In the genomic region with DNA sequence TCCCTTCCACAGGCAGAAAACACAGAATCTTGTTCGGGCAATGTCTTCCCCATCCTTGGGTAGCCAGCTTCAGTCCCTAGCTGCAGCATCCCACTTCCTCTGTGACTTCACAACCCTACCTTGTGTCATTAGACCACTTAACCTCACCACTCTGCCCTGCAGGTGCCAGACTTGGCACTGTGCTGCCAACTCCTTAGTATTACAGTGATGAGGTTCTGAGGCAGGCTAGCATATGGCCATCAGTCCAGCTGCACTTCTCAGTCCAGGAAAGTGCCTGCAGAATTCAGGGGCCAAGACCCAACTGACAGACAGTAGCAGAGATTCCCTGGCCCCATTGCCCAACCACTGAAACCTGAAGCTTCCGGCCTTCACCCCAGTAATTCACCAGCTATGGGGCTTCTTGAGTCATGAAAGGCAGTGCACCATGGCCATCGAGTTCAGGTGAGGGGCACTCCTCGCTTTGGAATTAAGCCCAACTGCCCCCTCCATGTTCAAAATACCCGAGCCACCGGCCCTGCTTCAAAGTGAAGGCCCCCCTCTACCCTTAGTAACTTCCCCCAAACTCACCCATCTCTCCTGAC, we compare ENCODE assay signal across 7 mouse cellular contexts. TPM values are rescaled to one million over a fixed set of nuclear protein-coding genes. Genes with fewer than 3 reads are reported as not detected.
DNase-seq lines count a peak whose midpoint lies in the region; ATAC-seq and TF ChIP-seq lines count a peak whose summit lies in the region.

No protein-coding gene starts in this region.

- 0 out of 2 replicates have a peak, but pooled peaks cover 5% of the 10 kb centered on the region for H3K36me3 ChIP-seq in kidney, postnatal 0 days (ENCODE audit: insufficient read depth, low read length)
- no peaks in the 10 kb centered on the region for H3K36me3 ChIP-seq in neural tube, embryonic 14.5 days (ENCODE audit: control insufficient read depth, insufficient read depth, low read length)

- no peaks in the 10 kb centered on the region for H3K27me3 ChIP-seq in kidney, postnatal 0 days (ENCODE audit: insufficient read depth, low read length)
- H3K27me3 ChIP-seq in neural tube, embryonic 14.5 days (ENCODE audit: control insufficient read depth, insufficient read depth, low read length): no peaks in the 10 kb centered on the region

- 14% methylated on average over 6 of the region's 6 CpGs for WGBS in kidney, postnatal 0 days
- 17% methylated on average over 6 of the region's 6 CpGs for WGBS in neural tube, embryonic 14.5 days

- H3K4me3 ChIP-seq in kidney, postnatal 0 days (replicated peaks; ENCODE audit: low read depth, low read length): peak overlapping the region; percentile 54
- H3K4me3 ChIP-seq in neural tube, embryonic 14.5 days (ENCODE audit: low read depth, low read length): peak overlapping the region; percentile 57

- TF ChIP-seq CTCF in kidney, postnatal 0 days (IDR thresholded peaks at IDR 0.05; ENCODE audit: low read depth): no peak

- H3K9me3 ChIP-seq in kidney, postnatal 0 days (replicated peaks; ENCODE audit: low read length): no peaks in the 10 kb centered on the region
- H3K9me3 ChIP-seq in neural tube, embryonic 14.5 days (ENCODE audit: control insufficient read depth, low read length): no peaks in the 10 kb centered on the region

- H3K9ac ChIP-seq in kidney, postnatal 0 days (ENCODE audit: low read depth, low read length): peak overlapping the region; percentile 63
- H3K9ac ChIP-seq in neural tube, embryonic 14.5 days (replicated peaks; ENCODE audit: low read depth, low read length): peak overlapping the region; percentile 57

- peaks cover 9% of the 10 kb centered on the region; the same call in 1 of the 2 replicates for H3K4me1 ChIP-seq in kidney, postnatal 0 days (replicated peaks; ENCODE audit: insufficient read depth, low read length)
- H3K4me1 ChIP-seq in neural tube, embryonic 14.5 days (ENCODE audit: control insufficient read depth, insufficient read depth, low read length): no peaks in the 10 kb centered on the region

- H3K4me2 ChIP-seq in kidney, postnatal 0 days (ENCODE audit: low read length): peak overlapping the region; percentile 79
- H3K4me2 ChIP-seq in neural tube, embryonic 14.5 days (ENCODE audit: low read depth, low read length): peak overlapping the region; percentile 94

- DNase-seq in thymus, postnatal 0 days (ENCODE audit: low spot score): peak; percentile 12
- no peak for DNase-seq in thymus, postnatal 10 days (ENCODE audit: low spot score in 2 of 2)
- DNase-seq in kidney, postnatal 0 days (ENCODE audit: low spot score): no peak
- DNase-seq in B cell, adult 2 months: no peak
- no peak for DNase-seq in lung, postnatal 10 days

- H3K27ac ChIP-seq in kidney, postnatal 0 days: no peak overlapping the region
- no peak overlapping the region for H3K27ac ChIP-seq in neural tube, embryonic 14.5 days (ENCODE audit: low read depth, low read length)

- 0 out of 2 replicates have a peak, but pooled peaks have one; percentile 5 for ATAC-seq in erythroid progenitor cell, adult 5-6 weeks (replicated peaks; ENCODE audit: low FRiP score, poor library complexity, severe bottlenecking)
- ATAC-seq in kidney, postnatal 0 days (replicated peaks; ENCODE audit: low FRiP score, low read depth): peak; percentile 14; the same call in 1 of the 2 replicates
- peak; percentile 44; the same call in 1 of the 2 replicates for ATAC-seq in neural tube, embryonic 14.5 days (ENCODE audit: low read depth)

RNA-seq across cellular contexts. Expression of a gene that starts 0.6 kb away (rescaled TPM):
- 31.0 and 35.6 TPM in 2 replicates for polyA plus RNA-seq in thymus, postnatal 0 days (2015; fragmentation: Nextera tagmentation; extraction: Ambion mirVana)
- total RNA-seq in erythroid progenitor cell, adult 5-6 weeks (2015; ENCODE audit: low replicate concordance): 8.0 and 10.8 TPM in 2 replicates
- total RNA-seq in erythroid progenitor cell, adult 5-6 weeks (2017; ENCODE audit: low replicate concordance): 2.2 and 2.4 TPM in 2 replicates
- polyA plus RNA-seq in kidney, postnatal 0 days (2015; fragmentation: Nextera tagmentation; extraction: Ambion mirVana): 26.3 and 29.0 TPM in 2 replicates
- 9.0 and 12.1 TPM in 2 replicates for polyA plus RNA-seq in neural tube, embryonic 14.5 days (2014; fragmentation: Nextera tagmentation; extraction: Ambion mirVana)

RNA-seq across cellular contexts. Expression of a gene that starts 8.9 kb away (rescaled TPM):
- 76.4 and 80.7 TPM in 2 replicates for polyA plus RNA-seq in thymus, postnatal 0 days (2015; fragmentation: Nextera tagmentation; extraction: Ambion mirVana)
- total RNA-seq in erythroid progenitor cell, adult 5-6 weeks (2015; ENCODE audit: low replicate concordance): 160 and 195 TPM in 2 replicates
- total RNA-seq in erythroid progenitor cell, adult 5-6 weeks (2017; ENCODE audit: low replicate concordance): 202 and 244 TPM in 2 replicates
- 36.7 and 41.9 TPM in 2 replicates for polyA plus RNA-seq in kidney, postnatal 0 days (2015; fragmentation: Nextera tagmentation; extraction: Ambion mirVana)
- 8.6 and 11.1 TPM in 2 replicates for polyA plus RNA-seq in neural tube, embryonic 14.5 days (2014; fragmentation: Nextera tagmentation; extraction: Ambion mirVana)
